Mouse (Mus musculus) heart, embryonic 14.5 days (tissue): ENCODE data around the gene Dock7. TPM values are rescaled to one million over a fixed set of nuclear protein-coding genes. Genes with fewer than 3 reads are reported as not detected.
A peak's percentile ranks its signal among the peaks of the same experiment; 100 is the strongest.

ENCODE experiments used
- ATAC-seq: fragments of 200-750 bp; cut with Nextera tagmentation; 2 replicates; pipeline ENCODE4 v1.8.0; 2017; ENCODE audit warnings: low read depth, moderate TSS enrichment; ENCODE audit not compliant: insufficient number of reproducible peaks, insufficient read depth, low FRiP score
- H3K27ac ChIP-seq, 2 experiments: fragments of 200-500 bp in 1 of 2; fragments of 300-500 bp in 1 of 2; sonication (generic) in 1 of 2; replicated peaks in 1 of 2; 2 replicates each; pipeline ENCODE4 v1.5.1; 2012 to 2014; ENCODE audit warnings: low read depth in 2 of 2, low read length in 2 of 2, control low read depth in 1 of 2, mild to moderate bottlenecking in 1 of 2, mixed read lengths in 1 of 2; ENCODE audit not compliant: control insufficient read depth in 1 of 2, insufficient read depth in 1 of 2
- H3K27me3 ChIP-seq: fragments of 300-500 bp; sonication (generic); 2 replicates; pipeline ENCODE4 v1.6.1; 2014; ENCODE audit warnings: mild to moderate bottlenecking, low read length, control low read depth; ENCODE audit not compliant: control insufficient read depth, insufficient read depth
- H3K36me3 ChIP-seq: fragments of 300-500 bp; sonication (generic); 2 replicates; pipeline ENCODE4 v1.6.1; 2014; ENCODE audit warnings: mild to moderate bottlenecking, control low read depth, low read length, mixed read lengths; ENCODE audit not compliant: control insufficient read depth, insufficient read depth
- H3K4me1 ChIP-seq, 2 experiments: fragments of 200-500 bp in 1 of 2; fragments of 300-500 bp in 1 of 2; sonication (generic) in 1 of 2; 2 replicates each; pipeline ENCODE4 v1.6.1; 2012 to 2014; ENCODE audit warnings: low read length in 2 of 2, control low read depth in 1 of 2, mixed read lengths in 1 of 2; ENCODE audit not compliant: control insufficient read depth in 2 of 2, insufficient read depth in 2 of 2
- H3K4me2 ChIP-seq: fragments of 300-500 bp; sonication (generic); 2 replicates; pipeline ENCODE4 v1.6.1; 2014; ENCODE audit warnings: mild to moderate bottlenecking, low read length
- H3K4me3 ChIP-seq, 2 experiments: fragments of 200-500 bp in 1 of 2; fragments of 300-500 bp in 1 of 2; sonication (generic) in 1 of 2; 2 replicates each; pipeline ENCODE4 v1.5.1; 2012 to 2014; ENCODE audit warnings: low read length in 2 of 2, mild to moderate bottlenecking in 2 of 2, control low read depth in 1 of 2, low read depth in 1 of 2, moderate library complexity in 1 of 2; ENCODE audit not compliant: control insufficient read depth in 1 of 2, insufficient read depth in 1 of 2
- H3K9ac ChIP-seq: fragments of 300-500 bp; sonication (generic); 2 replicates; pipeline ENCODE4 v1.6.1; 2014; ENCODE audit warnings: mild to moderate bottlenecking, low read length
- H3K9me3 ChIP-seq: fragments of 300-500 bp; sonication (generic); 2 replicates; pipeline ENCODE4 v1.6.1; 2016; ENCODE audit warnings: low read length, control low read depth; ENCODE audit not compliant: control insufficient read depth
- WGBS: fragments of 180-500 bp; shearing (Covaris S2); extraction: QIAGEN DNeasy Blood & Tissue Kit; methylation state at CpG from one replicate; pipeline ENCODE4 v1.1.7; 2014; 5-methylcytosine and 5-hydroxymethylcytosine counted together
- polyA plus RNA-seq: library from polyadenylated mRNA; unstranded; fragments of >200 nt; fragmentation: Nextera tagmentation; extraction: Ambion mirVana; gene quantifications from 2 replicates; pipeline ENCODE4 v1.2.1, GENCODE M21; 2014

Dock7 gene
- polyA plus RNA-seq, 1 experiment from 2014 or later: 34.4 TPM

DNA sequence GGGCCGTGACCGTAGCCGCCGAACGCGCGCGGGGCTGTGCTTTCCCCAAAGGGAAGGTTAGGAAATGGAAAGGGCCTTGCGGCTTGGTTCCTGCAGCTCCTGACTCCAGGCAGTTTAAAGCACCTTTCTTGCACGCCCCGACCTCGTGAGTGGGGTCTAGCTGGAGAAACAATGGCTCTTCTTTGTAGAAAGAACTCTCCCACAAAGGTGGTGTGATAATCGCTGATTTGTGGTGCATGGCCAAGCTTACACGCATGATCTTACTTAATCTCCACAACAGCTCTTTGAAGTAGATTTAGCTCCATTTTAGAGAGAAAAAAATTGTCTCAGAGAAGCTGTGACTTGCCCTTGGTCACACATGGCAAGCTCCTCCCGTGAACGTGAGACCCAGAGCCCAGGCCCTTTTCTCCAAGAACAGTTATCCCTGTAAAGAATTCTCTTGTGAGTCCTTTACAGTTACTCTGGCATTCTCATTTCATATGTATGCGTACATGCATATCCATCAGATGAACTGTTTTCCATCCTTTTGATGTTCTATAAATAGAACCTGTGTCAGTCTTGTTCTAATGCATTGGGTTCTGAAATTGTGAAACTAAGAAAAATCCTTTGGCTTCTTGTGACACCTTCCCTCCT, 524 bp upstream of the Dock7 start:
- Histone ChIP-seq H3K9me3 (no peaks in the 10 kb centered on the region), H3K4me1 (peaks cover 10 to 25% of the 10 kb centered on the region in 2 experiments), H3K27ac (peak overlapping the region in 1 of 2 experiments; percentile 27; a peak in 1 of 4 replicates), H3K36me3 (no peaks in the 10 kb centered on the region), H3K4me3 (peak overlapping the region; percentile 88 to 97), H3K4me2 (peak overlapping the region; percentile 90), H3K9ac (peak overlapping the region; percentile 91), H3K27me3 (no peaks in the 10 kb centered on the region)
- no peak for ATAC-seq
- 4% methylated on average over 17 of the region's 17 CpGs for WGBS

DNA sequence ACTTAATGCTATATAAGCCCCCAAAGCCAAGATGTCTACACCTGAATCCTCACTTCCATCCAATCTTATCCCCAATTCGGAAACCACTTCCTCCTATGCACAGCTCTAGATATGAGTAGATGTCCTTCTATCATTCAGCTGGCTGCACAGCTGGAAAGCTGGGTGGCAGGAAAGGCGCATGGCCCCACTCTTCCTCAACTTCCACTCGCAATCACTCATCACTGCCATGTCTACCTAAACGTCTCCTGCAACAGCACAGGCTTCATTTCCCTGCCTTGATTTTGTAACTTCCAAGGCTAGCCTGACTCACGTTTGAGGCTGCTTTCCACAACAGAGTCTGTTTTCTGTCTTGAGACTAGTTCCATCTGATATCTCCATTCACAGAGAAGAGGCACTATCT, 1.7 kb downstream of the Dock7 start:
- Histone ChIP-seq H3K4me3 (no peak overlapping the region), H3K9ac (no peak overlapping the region), H3K4me2 (peak overlapping the region; percentile 90; the same call in 1 of the 2 replicates), H3K9me3 (no peaks in the 10 kb centered on the region), H3K36me3 (no peaks in the 10 kb centered on the region), H3K4me1 (peaks cover 14 to 33% of the 10 kb centered on the region in 2 experiments), H3K27ac (no peak overlapping the region), H3K27me3 (no peaks in the 10 kb centered on the region)
- 34% methylated on average over 5 of the region's 5 CpGs for WGBS
- no peak for ATAC-seq

DNA sequence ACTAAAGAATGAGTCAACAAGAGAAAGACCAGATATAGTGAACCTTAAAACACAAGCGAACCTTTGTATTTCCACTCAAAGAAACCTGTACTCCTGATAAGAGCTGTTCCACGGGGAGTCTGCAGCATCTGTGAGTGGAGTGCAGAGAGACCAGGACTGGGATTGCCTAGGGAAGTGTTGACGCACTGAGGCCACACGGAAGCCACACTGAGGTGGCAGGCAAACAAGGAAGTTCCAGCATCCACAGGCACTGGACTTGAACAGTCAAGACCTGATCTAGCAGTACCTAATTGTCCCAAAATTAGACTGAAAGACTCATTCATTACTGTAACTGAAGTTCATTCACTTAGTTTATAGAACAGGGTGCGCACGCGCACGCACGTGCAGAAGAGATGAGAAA, 4.9 kb downstream of the Dock7 start:
- Histone ChIP-seq H3K4me1 (peaks cover 19 to 43% of the 10 kb centered on the region in 2 experiments), H3K4me2 (0 out of 2 replicates have a peak overlapping the region, but pooled peaks have one; percentile 14), H3K9ac (no peak overlapping the region), H3K4me3 (no peak overlapping the region), H3K9me3 (no peaks in the 10 kb centered on the region), H3K27ac (no peak overlapping the region), H3K27me3 (no peaks in the 10 kb centered on the region), H3K36me3 (no peaks in the 10 kb centered on the region)
- ATAC-seq: no peak
- 59% methylated on average over 9 of the region's 9 CpGs for WGBS

DNA sequence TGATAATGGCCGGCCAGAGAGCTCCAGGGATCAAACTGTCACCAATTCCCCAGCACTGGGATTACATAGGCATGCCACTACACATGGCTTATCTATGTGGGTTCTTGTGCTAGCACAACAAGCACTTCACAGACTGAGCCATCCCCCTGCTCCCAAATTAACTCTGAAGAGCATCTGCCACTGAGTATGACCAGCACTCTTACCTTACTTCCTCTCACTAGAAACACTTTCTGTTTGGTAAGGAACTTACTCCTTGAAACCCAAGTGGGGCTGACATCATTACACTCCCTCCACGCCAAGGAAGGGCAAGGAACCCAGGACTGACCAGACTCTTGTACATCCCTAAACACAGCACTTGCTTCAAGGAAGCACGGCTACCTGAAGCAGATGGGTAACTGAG, 9.0 kb downstream of the Dock7 start:
- no peak for ATAC-seq
- Histone ChIP-seq H3K27ac (no peak overlapping the region), H3K4me3 (no peak overlapping the region), H3K9me3 (no peaks in the 10 kb centered on the region), H3K4me1 (peaks cover 18 to 38% of the 10 kb centered on the region in 2 experiments), H3K4me2 (no peak overlapping the region), H3K9ac (no peak overlapping the region), H3K36me3 (no peaks in the 10 kb centered on the region), H3K27me3 (no peaks in the 10 kb centered on the region)
- WGBS: 35% methylated on average over 3 of the region's 3 CpGs

DNA sequence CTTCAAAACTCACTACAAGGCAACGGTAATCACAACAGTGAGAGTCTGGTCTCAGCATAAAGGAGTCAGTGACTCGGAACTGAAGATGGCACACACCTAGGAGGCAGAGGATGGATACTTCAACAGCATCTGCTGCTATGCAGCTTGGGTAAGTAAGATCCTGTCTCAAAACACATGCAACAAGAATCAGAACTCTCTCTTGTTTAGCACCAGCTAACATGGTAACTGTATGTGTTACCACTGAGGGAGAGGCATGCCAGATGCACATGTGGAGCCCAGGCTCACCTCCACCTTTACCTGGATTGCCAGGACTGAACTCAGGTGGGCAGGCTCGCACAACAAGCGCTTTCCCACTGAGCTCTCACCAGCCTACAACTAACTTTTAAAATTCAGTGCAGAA, 11.9 kb downstream of the Dock7 start:
- H3K27ac ChIP-seq: no peak overlapping the region
- ATAC-seq: no peak
- H3K27me3 ChIP-seq: no peaks in the 10 kb centered on the region
- H3K4me3 ChIP-seq: no peak overlapping the region
- H3K36me3 ChIP-seq: no peaks in the 10 kb centered on the region
- H3K9me3 ChIP-seq: no peaks in the 10 kb centered on the region
- H3K4me2 ChIP-seq: no peak overlapping the region
- WGBS: 94% methylated on average over 4 of the region's 4 CpGs
- H3K4me1 ChIP-seq: peaks cover 11 to 23% of the 10 kb centered on the region in 2 experiments
- no peak overlapping the region for H3K9ac ChIP-seq

DNA sequence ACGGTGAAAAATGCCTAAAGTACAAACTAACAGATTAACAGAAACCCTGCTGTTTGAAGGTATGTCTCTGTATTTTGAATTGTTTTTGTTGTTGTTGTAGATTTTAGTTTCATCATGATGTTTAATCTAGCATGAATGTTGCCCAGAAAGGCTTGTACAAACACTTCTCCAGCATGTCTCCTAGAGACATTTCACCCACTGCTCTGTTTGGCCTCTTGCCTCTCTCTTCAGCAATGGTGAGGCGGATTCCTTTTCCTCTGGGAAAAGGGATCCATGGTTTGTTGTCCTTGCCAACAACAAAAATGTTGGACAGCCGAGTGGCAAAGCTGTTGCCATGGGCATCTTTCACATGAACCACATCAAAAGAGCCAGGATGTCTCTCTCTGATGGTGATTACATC, 17.9 kb downstream of the Dock7 start:
- no peak overlapping the region for H3K4me2 ChIP-seq
- no peak overlapping the region for H3K9ac ChIP-seq
- 85% methylated on average over 3 of the region's 3 CpGs for WGBS
- peaks cover 2 to 5% of the 10 kb centered on the region in 2 experiments; a peak in 3 of 4 replicates for H3K4me1 ChIP-seq
- H3K27ac ChIP-seq: no peak overlapping the region
- H3K36me3 ChIP-seq: no peaks in the 10 kb centered on the region
- H3K27me3 ChIP-seq: no peaks in the 10 kb centered on the region
- H3K4me3 ChIP-seq: no peak overlapping the region
- H3K9me3 ChIP-seq: no peaks in the 10 kb centered on the region
- ATAC-seq: no peak

DNA sequence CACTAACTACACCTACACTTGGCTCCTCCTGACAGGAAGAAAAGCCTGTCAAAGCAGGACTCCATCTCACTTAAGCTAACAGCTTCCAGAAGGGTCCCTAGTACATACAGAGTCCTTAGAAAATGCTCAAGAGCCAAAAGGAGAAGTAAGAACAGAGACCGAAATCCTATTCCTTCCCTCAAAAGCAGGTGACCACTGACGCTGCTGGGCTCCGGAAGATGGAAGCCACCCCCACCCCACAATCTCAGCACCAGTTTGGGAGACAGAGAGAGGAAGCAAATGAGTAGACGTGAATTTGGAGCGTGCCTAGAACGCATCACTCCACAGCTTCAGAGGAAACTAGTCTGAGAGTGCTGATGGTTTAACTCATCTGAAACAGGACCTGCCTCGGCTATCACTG, 20.0 kb downstream of the Dock7 start:
- Histone ChIP-seq H3K4me2 (no peak overlapping the region), H3K9ac (no peak overlapping the region), H3K4me3 (no peak overlapping the region), H3K36me3 (no peaks in the 10 kb centered on the region), H3K27ac (no peak overlapping the region), H3K27me3 (no peaks in the 10 kb centered on the region), H3K9me3 (no peaks in the 10 kb centered on the region), H3K4me1 (peaks cover 2 to 3% of the 10 kb centered on the region in 2 experiments; a peak in 1 of 4 replicates)
- ATAC-seq: no peak
- 76% methylated on average over 7 of the region's 7 CpGs for WGBS

DNA sequence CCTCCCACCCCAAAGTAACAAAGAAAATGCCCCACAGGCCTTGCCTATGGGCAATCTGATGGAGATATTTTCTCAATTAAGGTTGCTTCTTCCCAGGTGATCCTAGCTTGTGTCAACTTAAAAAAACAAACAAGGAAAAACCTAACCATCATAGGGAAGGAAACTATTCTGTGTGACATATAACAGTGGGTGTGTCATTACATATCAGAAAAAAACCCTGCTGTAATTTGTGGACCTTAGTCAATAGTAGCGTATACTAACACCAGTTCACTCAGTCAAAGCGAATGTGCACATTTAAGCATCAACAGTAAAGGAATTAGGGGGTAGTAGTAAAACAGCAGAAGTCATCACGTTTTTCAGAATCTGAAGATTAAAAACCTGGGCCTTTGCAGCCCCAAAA, 28.9 kb downstream of the Dock7 start:
- Histone ChIP-seq H3K27me3 (no peaks in the 10 kb centered on the region), H3K9ac (no peak overlapping the region), H3K9me3 (no peaks in the 10 kb centered on the region), H3K4me2 (no peak overlapping the region), H3K4me3 (no peak overlapping the region), H3K27ac (no peak overlapping the region), H3K36me3 (peaks cover 13% of the 10 kb centered on the region), H3K4me1 (peaks cover 0 to 8% of the 10 kb centered on the region in 2 experiments; a peak in 1 of 4 replicates)
- ATAC-seq: no peak
- WGBS: 80% methylated on average over 3 of the region's 3 CpGs
